Mouse (Mus musculus) skeletal muscle tissue, adult 2 months (tissue): Measurements from ENCODE around the gene Myzap.
A peak's percentile ranks its signal among the peaks of the same experiment; 100 is the strongest.

ENCODE experiments used
- DNase-seq: peaks from one replicate; pipeline ENCODE4 v3.0.0-alpha.2; 2012; ENCODE audit warnings: low read depth, low spot score

Myzap gene

GRCm38 (mm10) chr9:71604914-71605635, 12.9 kb upstream of the Myzap start:
- DNase-seq, result no peak

GRCm38 (mm10) chr9:71599861-71600260, 7.7 kb upstream of the Myzap start:
- no peak for DNase-seq

GRCm38 (mm10) chr9:71596888-71597287, 4.7 kb upstream of the Myzap start:
- DNase-seq, result no peak

- no peak for DNase-seq
Measured at GRCm38 (mm10) chr9:71592577-71593285, 571 bp upstream of the Myzap start.

- DNase-seq, result no peak
Measured at GRCm38 (mm10) chr9:71591106-71591505, 1.1 kb downstream of the Myzap start.

- DNase-seq, result no peak
Measured at GRCm38 (mm10) chr9:71589771-71590170, 2.4 kb downstream of the Myzap start.

GRCm38 (mm10) chr9:71588930-71589592, 3.1 kb downstream of the Myzap start:
- DNase-seq, result no peak

- no peak for DNase-seq
Measured at GRCm38 (mm10) chr9:71586408-71586807, 5.8 kb downstream of the Myzap start.

GRCm38 (mm10) chr9:71582771-71583170, 9.4 kb downstream of the Myzap start:
- no peak for DNase-seq

- no peak for DNase-seq
Measured at GRCm38 (mm10) chr9:71578896-71579564, 13.1 kb downstream of the Myzap start.

- no peak for DNase-seq
Measured at GRCm38 (mm10) chr9:71574440-71574839, 17.7 kb downstream of the Myzap start.

GRCm38 (mm10) chr9:71573771-71574340, 18.3 kb downstream of the Myzap start:
- no peak for DNase-seq

- DNase-seq, result no peak
Measured at GRCm38 (mm10) chr9:71571150-71571633, 21.0 kb downstream of the Myzap start.

- DNase-seq, result no peak
Measured at GRCm38 (mm10) chr9:71570170-71570569, 22.0 kb downstream of the Myzap start.

- peak; percentile 32 for DNase-seq
Measured at GRCm38 (mm10) chr9:71568323-71568942, 23.7 kb downstream of the Myzap start.

- no peak for DNase-seq
Measured at GRCm38 (mm10) chr9:71567391-71567790, 24.8 kb downstream of the Myzap start.

GRCm38 (mm10) chr9:71566763-71567162, 25.4 kb downstream of the Myzap start:
- no peak for DNase-seq

GRCm38 (mm10) chr9:71557737-71558136, 34.4 kb downstream of the Myzap start:
- DNase-seq, result no peak

GRCm38 (mm10) chr9:71554001-71554400, 38.2 kb downstream of the Myzap start:
- no peak for DNase-seq

- no peak for DNase-seq
Measured at GRCm38 (mm10) chr9:71550176-71550575, 42.0 kb downstream of the Myzap start.

GRCm38 (mm10) chr9:71547704-71548275, 44.4 kb downstream of the Myzap start:
- DNase-seq, result no peak
